Mouse (Mus musculus) brain, embryonic 14.5 days (tissue): Measurements from ENCODE around the gene Lce1m. TPM values are rescaled to one million over a fixed set of nuclear protein-coding genes. Genes with fewer than 3 reads are reported as not detected.
"Not testable (repeated sequence)": the region's sequence is repeated elsewhere in the genome, so short reads cannot be mapped to it uniquely, and the experiment has no call there.

Experiments used
- DNase-seq: peaks from one replicate; pipeline ENCODE4 v3.0.0-alpha.2; 2011; ENCODE audit warnings: low read depth
- CTCF ChIP-seq: fragments of 200-500 bp; IDR thresholded peaks from 2 replicates; pipeline ENCODE4 v1.5.1; 2012; ENCODE audit warnings: inconsistent platforms, mild to moderate bottlenecking, moderate library complexity, borderline replicate concordance; ENCODE audit not compliant: insufficient read depth, insufficient read length; ENCODE audit errors: extremely low read depth
- POLR2A ChIP-seq: fragments of 200-500 bp; IDR thresholded peaks from 2 replicates; pipeline ENCODE4 v1.6.1; 2012; ENCODE audit warnings: mild to moderate bottlenecking, inconsistent platforms, borderline replicate concordance; ENCODE audit not compliant: poor library complexity, insufficient read depth, insufficient read length, severe bottlenecking; ENCODE audit errors: extremely low read depth
- polyA plus RNA-seq: library from polyadenylated mRNA; depleted of rRNA; stranded (reverse); fragments of >200 nt; gene quantifications from 2 replicates; pipeline ENCODE4 v1.2.3, GENCODE M21; 2012; rRNA removed

Gene Lce1m
- not detected in 2 replicates for polyA plus RNA-seq

DNA sequence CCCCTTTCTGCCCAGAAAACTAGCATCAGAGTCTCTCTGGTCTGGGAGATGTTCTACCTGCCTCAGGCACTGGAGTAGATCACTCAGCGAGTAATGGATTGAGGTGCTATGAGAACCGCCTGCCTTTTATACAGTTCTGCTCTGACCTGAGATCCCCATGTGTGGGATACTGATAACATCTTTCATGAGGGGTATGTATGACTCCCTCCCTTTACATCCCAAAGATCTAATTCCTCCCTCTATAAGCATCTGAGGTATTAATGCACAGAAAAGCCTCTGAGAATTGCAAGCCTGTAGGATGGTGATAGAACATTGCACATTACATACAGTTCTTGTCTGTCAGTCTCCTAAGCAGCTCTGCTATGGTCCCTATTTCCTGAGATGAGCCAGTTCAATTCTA is at the start of gene Lce1m:
Lce1m (minus strand) TSS at position 101 of the 400 bp plus-strand sequence.
- no peak for TF ChIP-seq POLR2A
- no peak for TF ChIP-seq CTCF

DNA sequence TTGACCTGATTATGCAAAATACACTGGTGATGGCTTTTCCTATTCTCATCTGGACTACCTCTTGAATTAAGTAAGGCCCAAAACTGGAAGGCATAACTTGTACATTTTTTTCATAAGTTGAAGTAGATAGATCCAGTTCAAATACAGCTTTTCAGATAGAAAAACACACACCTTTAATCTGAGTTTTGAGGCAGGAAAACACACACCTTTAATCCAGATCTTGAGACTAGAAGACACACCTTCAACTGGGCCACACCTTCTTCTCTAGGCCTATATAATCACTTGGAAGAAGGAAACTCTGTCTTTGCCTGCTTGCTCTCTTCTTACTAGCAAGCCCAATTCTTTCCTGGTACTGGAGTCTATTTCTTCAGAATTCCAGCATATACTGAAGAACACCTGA is 49.7 kb upstream of the Lce1m start, which contains the start of gene Gm4858:
Gm4858 (plus strand) TSS at position 301 of the 400 bp plus-strand sequence.
- DNase-seq: not testable (repeated sequence)

More for the DNA sequence above, at the start of gene Lce1m:
- DNase-seq: no peak

- DNase-seq: peak; percentile 14
- TF ChIP-seq CTCF (peak; percentile 46; the same call in 1 of the 2 replicates), POLR2A (no peak)
Measured at GRCm38 (mm10) chr3:93052826-93053474, 34.1 kb upstream of the Lce1m start.

DNA sequence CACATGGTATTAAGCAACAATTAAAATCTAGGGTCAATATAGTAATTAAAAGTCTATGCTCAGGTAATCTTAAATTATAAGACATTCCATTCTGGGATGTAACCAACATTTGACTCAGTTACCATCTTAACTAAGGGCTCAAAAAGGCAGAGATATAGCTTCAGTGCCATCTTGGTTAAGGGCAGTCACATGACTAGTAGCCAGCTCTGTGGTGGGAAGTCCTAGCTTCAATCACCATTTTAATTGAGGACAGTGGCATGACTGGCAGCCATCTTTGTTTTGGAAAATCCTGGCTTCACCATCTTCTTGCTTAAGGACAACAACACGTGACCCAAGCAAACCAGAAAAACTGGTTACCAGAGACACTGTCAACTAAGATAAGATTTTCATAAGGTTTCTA is 31.3 kb upstream of the Lce1m start:
- TF ChIP-seq POLR2A (no peak), CTCF (no peak)
- no peak for DNase-seq

DNA sequence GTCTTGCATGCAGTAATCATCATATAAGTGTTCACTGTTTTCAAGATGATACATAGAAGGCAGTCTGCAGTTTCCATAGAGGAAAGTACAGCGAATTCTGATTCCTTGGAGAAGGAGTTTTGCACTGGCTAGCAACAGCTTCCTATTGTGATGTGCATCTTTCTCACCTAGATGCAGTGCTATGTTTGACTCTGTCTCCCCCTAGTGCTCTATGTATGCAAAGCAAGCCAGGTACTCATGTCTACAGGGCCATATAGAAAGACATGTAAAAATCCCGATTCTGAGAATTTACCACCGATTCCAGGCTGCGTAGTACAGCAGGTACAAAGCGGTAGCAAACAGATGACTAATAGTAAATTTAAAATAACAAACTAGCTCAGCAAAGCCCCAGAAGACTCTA is 12.6 kb upstream of the Lce1m start:
- TF ChIP-seq POLR2A (no peak), CTCF (peak; percentile 77; the same call in 1 of the 2 replicates)
- DNase-seq: peak; percentile 86

- DNase-seq: no peak
- TF ChIP-seq CTCF (no peak), POLR2A (no peak)
Measured at GRCm38 (mm10) chr3:93025486-93025885, 6.6 kb upstream of the Lce1m start.

DNA sequence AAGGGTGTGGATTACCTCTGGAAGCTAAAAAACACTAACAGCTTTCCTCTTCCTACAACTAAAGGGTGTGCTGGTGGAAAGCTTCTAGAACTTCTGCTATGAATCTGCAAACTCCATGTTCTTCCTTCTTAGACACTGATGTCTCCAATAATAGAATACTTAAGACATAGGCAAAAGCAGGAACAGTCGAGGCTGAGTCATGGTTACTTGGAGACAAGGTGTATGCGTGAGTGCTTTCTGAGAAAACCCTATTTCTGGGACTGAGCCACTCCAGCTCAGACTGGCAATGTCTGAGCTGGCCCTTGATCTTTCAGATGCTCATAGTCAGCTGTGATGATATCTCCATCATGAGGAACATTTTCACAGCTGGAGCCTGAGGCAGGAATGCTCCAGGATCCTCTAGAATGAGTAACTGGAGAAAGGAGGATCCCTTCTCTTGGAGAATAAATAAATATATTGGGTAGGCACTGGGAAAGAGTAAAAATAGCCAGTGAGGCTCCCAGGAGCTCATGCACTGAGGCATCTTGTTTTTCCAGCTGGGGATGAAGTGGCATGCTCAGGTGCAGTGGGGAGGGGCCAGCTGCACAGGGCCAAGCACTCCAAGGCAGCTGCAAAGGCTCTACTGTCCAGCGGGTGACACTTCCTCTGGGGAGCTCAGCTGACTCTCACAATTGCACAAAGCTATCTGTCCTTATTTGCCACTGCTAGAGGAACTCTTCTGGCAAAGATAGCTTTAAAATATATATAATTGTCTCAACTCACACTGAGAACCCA is 4.7 kb upstream of the Lce1m start:
- TF ChIP-seq POLR2A (no peak), CTCF (no peak)
- no peak for DNase-seq

GRCm38 (mm10) chr3:93021171-93021570 is 2.3 kb upstream of the Lce1m start:
- TF ChIP-seq POLR2A: no peak
- TF ChIP-seq CTCF: no peak
- DNase-seq: no peak

DNA sequence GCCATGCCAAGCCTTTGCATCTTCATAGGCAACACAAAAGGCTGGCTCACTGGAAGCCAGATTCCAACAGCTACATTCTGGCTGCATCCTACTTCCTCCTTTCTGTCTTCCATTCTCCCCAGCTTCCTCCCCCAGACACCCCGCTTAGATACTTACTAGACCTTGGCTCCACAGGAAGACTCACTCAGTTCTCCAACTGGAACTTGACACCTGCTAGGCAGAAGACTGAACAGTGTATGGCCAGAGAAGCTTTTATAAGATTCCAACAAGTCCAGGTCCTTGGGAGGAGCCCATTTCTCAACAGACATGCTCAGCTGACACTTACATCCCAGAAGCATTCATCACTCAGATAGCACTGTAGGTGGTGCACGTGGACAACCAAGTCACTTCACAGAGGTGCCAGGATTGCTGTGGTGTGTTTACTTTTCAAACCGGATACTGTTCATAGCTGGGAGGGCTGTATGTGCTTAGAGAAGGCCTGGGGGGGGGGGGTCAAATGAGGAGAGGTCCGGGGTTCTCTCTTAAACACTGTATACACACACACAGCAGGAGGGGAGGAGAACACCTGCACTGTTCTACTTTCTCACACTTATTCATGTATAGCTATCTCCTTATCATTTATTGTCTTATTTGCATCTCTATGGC is 3.3 kb downstream of the Lce1m start, which contains the start of gene Crct1:
Crct1 (minus strand) TSS at position 228 of the 645 bp plus-strand sequence.
- DNase-seq: no peak
- TF ChIP-seq CTCF (no peak), POLR2A (no peak)

DNA sequence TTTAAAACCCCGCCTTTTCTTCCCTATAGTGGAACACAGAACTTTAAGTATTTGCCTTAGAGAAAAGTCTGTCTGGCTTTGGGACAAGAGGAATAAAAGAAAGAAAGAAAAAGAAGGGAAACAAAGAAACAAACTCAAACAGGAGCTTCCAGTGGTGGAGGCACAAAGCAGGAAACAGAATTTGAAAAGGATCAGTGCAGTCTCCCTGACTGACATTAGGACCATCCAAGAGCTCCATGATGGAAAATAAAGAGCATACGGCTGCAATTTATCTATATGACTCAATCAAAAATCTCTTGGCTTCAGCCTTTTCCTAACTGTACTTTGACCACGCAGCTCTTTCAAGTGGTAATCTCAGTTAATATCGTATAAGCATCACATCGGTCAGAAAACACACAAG is 4.0 kb downstream of the Lce1m start:
- no peak for TF ChIP-seq CTCF
- no peak for TF ChIP-seq POLR2A
- DNase-seq: no peak

DNA sequence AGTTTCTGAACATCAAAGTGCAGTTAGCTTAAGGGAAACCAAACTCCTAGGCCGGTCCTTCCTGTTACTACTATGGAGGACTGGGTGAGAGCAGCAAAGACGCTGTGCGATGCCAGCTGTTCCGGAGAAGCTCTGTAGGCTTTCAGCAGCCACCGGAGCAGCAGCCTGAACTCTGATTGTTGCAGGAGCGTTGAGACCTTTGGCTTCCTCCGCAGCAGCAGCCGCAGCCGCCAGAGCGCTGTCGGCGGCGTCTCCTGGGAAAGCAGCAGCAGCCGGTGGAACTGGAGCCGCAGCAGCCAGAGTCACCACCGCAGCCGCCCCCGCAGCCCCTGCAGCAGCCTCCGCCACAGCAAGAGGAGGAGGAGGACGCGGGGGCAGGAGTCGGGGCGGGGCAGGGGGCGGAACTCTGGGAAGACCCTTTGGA is 4.5 kb downstream of the Lce1m start:
- TF ChIP-seq POLR2A (no peak), CTCF (no peak)
- peak; percentile 87 for DNase-seq
